Mouse (Mus musculus) forebrain, embryonic 12.5 days (tissue): ENCODE results near the gene Phlpp2. TPM values are rescaled to one million over a fixed set of nuclear protein-coding genes. Genes with fewer than 3 reads are reported as not detected.

Source experiments
- ATAC-seq: fragments of 200-750 bp; cut with Nextera tagmentation; 2 replicates; pipeline ENCODE4 v1.8.0; 2017; ENCODE audit warnings: moderate TSS enrichment; ENCODE audit not compliant: low FRiP score
- H3K27ac ChIP-seq: fragments of 300-500 bp; sonication (generic); 2 replicates; pipeline ENCODE4 v1.5.1; 2016; ENCODE audit warnings: mild to moderate bottlenecking
- H3K27me3 ChIP-seq: fragments of 300-500 bp; sonication (generic); 2 replicates; pipeline ENCODE4 v1.6.1; 2016; ENCODE audit warnings: mild to moderate bottlenecking
- H3K36me3 ChIP-seq: fragments of 300-500 bp; sonication (generic); replicated peaks from 2 replicates; pipeline ENCODE4 v1.6.1; 2016; ENCODE audit warnings: mild to moderate bottlenecking
- H3K4me1 ChIP-seq: fragments of 300-500 bp; sonication (generic); 2 replicates; pipeline ENCODE4 v1.6.1; 2016
- H3K4me2 ChIP-seq: fragments of 300-500 bp; sonication (generic); 2 replicates; pipeline ENCODE4 v1.6.1; 2016; ENCODE audit warnings: mild to moderate bottlenecking, moderate library complexity
- H3K4me3 ChIP-seq: fragments of 300-500 bp; sonication (generic); replicated peaks from 2 replicates; pipeline ENCODE4 v1.5.1; 2016; ENCODE audit warnings: mild to moderate bottlenecking
- H3K9ac ChIP-seq: fragments of 300-500 bp; sonication (generic); 2 replicates; pipeline ENCODE4 v1.6.1; 2016; ENCODE audit warnings: mild to moderate bottlenecking
- H3K9me3 ChIP-seq: fragments of 300-500 bp; sonication (generic); 2 replicates; pipeline ENCODE4 v1.6.1; 2016
- WGBS: fragments of 180-500 bp; shearing (Covaris S2); methylation state at CpG from one replicate; pipeline ENCODE4 v1.1.7; 2016; 5-methylcytosine and 5-hydroxymethylcytosine counted together
- polyA plus RNA-seq: library from polyadenylated mRNA; unstranded; fragments of >200 nt; fragmentation: Nextera tagmentation; extraction: Ambion mirVana; gene quantifications from 2 replicates; pipeline ENCODE4 v1.2.1, GENCODE M21; 2016

The Phlpp2 gene
- polyA plus RNA-seq, 1 experiment from 2014 or later = 3.9 TPM

- peak; percentile 70 for ATAC-seq
- Histone ChIP-seq H3K27me3 (peaks cover 3% of the 10 kb centered on the region; the same call in 1 of the 2 replicates), H3K9me3 (no peaks in the 10 kb centered on the region), H3K4me1 (peaks cover 44% of the 10 kb centered on the region), H3K4me2 (0 out of 2 replicates have a peak overlapping the region, but pooled peaks have one; percentile 1), H3K4me3 (no peak overlapping the region), H3K9ac (no peak overlapping the region), H3K36me3 (no peaks in the 10 kb centered on the region), H3K27ac (0 out of 2 replicates have a peak overlapping the region, but pooled peaks have one; percentile 31)
- 40% methylated on average over 13 of the region's 13 CpGs for WGBS
These were observed 86.2 kb downstream of the Phlpp2 start for GRCm38 (mm10) chr8:109954486-109954948.

- Histone ChIP-seq H3K27me3 (peaks cover 30% of the 10 kb centered on the region), H3K4me3 (no peak overlapping the region), H3K9me3 (no peaks in the 10 kb centered on the region), H3K4me1 (peaks cover 42% of the 10 kb centered on the region), H3K9ac (no peak overlapping the region), H3K4me2 (peak overlapping the region; percentile 42), H3K27ac (0 out of 2 replicates have a peak overlapping the region, but pooled peaks have one; percentile 9), H3K36me3 (no peaks in the 10 kb centered on the region)
- peak; percentile 49; the same call in 1 of the 2 replicates for ATAC-seq
- WGBS = 5% methylated on average over 16 of the region's 16 CpGs
These were observed 89.1 kb downstream of the Phlpp2 start for GRCm38 (mm10) chr8:109957167-109958028.

GRCm38 (mm10) chr8:109958036-109958655 is 89.8 kb downstream of the Phlpp2 start:
- 27% methylated on average over 12 of the region's 12 CpGs for WGBS
- no peaks in the 10 kb centered on the region for H3K36me3 ChIP-seq
- no peak overlapping the region for H3K4me3 ChIP-seq
- no peaks in the 10 kb centered on the region for H3K9me3 ChIP-seq
- H3K27me3 ChIP-seq = peaks cover 37% of the 10 kb centered on the region
- H3K9ac ChIP-seq = no peak overlapping the region
- peaks cover 41% of the 10 kb centered on the region for H3K4me1 ChIP-seq
- H3K4me2 ChIP-seq = no peak overlapping the region
- ATAC-seq = no peak
- H3K27ac ChIP-seq = 0 out of 2 replicates have a peak overlapping the region, but pooled peaks have one; percentile 46

- no peaks in the 10 kb centered on the region for H3K36me3 ChIP-seq
- no peak for ATAC-seq
- no peaks in the 10 kb centered on the region for H3K9me3 ChIP-seq
- 85% methylated on average over 4 of the region's 4 CpGs for WGBS
- H3K9ac ChIP-seq = no peak overlapping the region
- H3K27ac ChIP-seq = no peak overlapping the region
- H3K27me3 ChIP-seq = peaks cover 42% of the 10 kb centered on the region
- peaks cover 39% of the 10 kb centered on the region for H3K4me1 ChIP-seq
- H3K4me3 ChIP-seq = no peak overlapping the region
- no peak overlapping the region for H3K4me2 ChIP-seq
These were observed 90.8 kb downstream of the Phlpp2 start for GRCm38 (mm10) chr8:109959112-109959511.

- Histone ChIP-seq H3K9me3 (no peaks in the 10 kb centered on the region), H3K27me3 (peaks cover 42% of the 10 kb centered on the region), H3K4me2 (peak within 1 kb of the TSS; percentile 65), H3K27ac (no peak within 1 kb of the TSS), H3K4me3 (peak within 1 kb of the TSS; percentile 47), H3K4me1 (peaks cover 26% of the 10 kb centered on the region), H3K36me3 (no peaks in the 10 kb centered on the region), H3K9ac (0 out of 2 replicates have a peak within 1 kb of the TSS, but pooled peaks have one; percentile 1)
- peak; percentile 57; the same call in 1 of the 2 replicates for ATAC-seq
- WGBS = 2% methylated on average over 64 of the region's 64 CpGs
These were observed 93.5 kb downstream of the Phlpp2 start, which contains the start of gene Marveld3 for GRCm38 (mm10) chr8:109961693-109962367. TSS of gene Marveld3 (minus strand) at chr8:109962203.

- Histone ChIP-seq H3K27ac (no peak overlapping the region), H3K9me3 (no peaks in the 10 kb centered on the region), H3K4me3 (no peak overlapping the region), H3K4me2 (no peak overlapping the region), H3K36me3 (no peaks in the 10 kb centered on the region), H3K9ac (no peak overlapping the region), H3K4me1 (peaks cover 17% of the 10 kb centered on the region), H3K27me3 (peaks cover 42% of the 10 kb centered on the region)
- WGBS = 80% methylated on average over 9 of the region's 9 CpGs
- ATAC-seq = no peak
These were observed 94.6 kb downstream of the Phlpp2 start for GRCm38 (mm10) chr8:109962896-109963295.

- Histone ChIP-seq H3K4me2 (no peak overlapping the region), H3K4me3 (no peak overlapping the region), H3K9me3 (no peaks in the 10 kb centered on the region), H3K4me1 (peaks cover 12% of the 10 kb centered on the region), H3K27ac (no peak overlapping the region), H3K27me3 (peaks cover 47% of the 10 kb centered on the region), H3K9ac (no peak overlapping the region), H3K36me3 (no peaks in the 10 kb centered on the region)
- ATAC-seq = no peak
- WGBS = 77% methylated on average over 13 of the region's 13 CpGs
These were observed 95.1 kb downstream of the Phlpp2 start for GRCm38 (mm10) chr8:109963421-109963820.

GRCm38 (mm10) chr8:109964106-109964505 is 95.8 kb downstream of the Phlpp2 start:
- Histone ChIP-seq H3K27ac (no peak overlapping the region), H3K9me3 (no peaks in the 10 kb centered on the region), H3K4me3 (no peak overlapping the region), H3K36me3 (no peaks in the 10 kb centered on the region), H3K9ac (no peak overlapping the region), H3K27me3 (peaks cover 54% of the 10 kb centered on the region), H3K4me2 (no peak overlapping the region), H3K4me1 (peaks cover 11% of the 10 kb centered on the region)
- no peak for ATAC-seq
- WGBS = 82% methylated on average over 4 of the region's 4 CpGs

GRCm38 (mm10) chr8:109968837-109969236 is 100.5 kb downstream of the Phlpp2 start:
- no peak for ATAC-seq
- Histone ChIP-seq H3K27ac (no peak overlapping the region), H3K4me1 (no peaks in the 10 kb centered on the region)

GRCm38 (mm10) chr8:109970323-109970722 is 102.0 kb downstream of the Phlpp2 start:
- Histone ChIP-seq H3K9me3 (no peaks in the 10 kb centered on the region), H3K27me3 (peaks cover 17% of the 10 kb centered on the region), H3K27ac (no peak overlapping the region), H3K36me3 (no peaks in the 10 kb centered on the region), H3K4me2 (no peak overlapping the region), H3K4me3 (no peak overlapping the region), H3K9ac (no peak overlapping the region), H3K4me1 (no peaks in the 10 kb centered on the region)
- ATAC-seq = no peak
- 11% methylated on average over 9 of the region's 9 CpGs for WGBS

More at GRCm38 (mm10) chr8:109968837-109969236, 100.5 kb downstream of the Phlpp2 start:
- Histone ChIP-seq H3K27me3 (peaks cover 17% of the 10 kb centered on the region), H3K9ac (no peak overlapping the region), H3K36me3 (no peaks in the 10 kb centered on the region), H3K9me3 (no peaks in the 10 kb centered on the region), H3K4me3 (no peak overlapping the region), H3K4me2 (no peak overlapping the region)
- WGBS = 56% methylated on average over 10 of the region's 10 CpGs

GRCm38 (mm10) chr8:109972901-109973300 is 104.6 kb downstream of the Phlpp2 start:
- no peak overlapping the region for H3K4me3 ChIP-seq
- no peak overlapping the region for H3K4me2 ChIP-seq
- no peak overlapping the region for H3K27ac ChIP-seq
- no peak overlapping the region for H3K9ac ChIP-seq
- no peaks in the 10 kb centered on the region for H3K36me3 ChIP-seq
- ATAC-seq = no peak
- peaks cover 17% of the 10 kb centered on the region for H3K27me3 ChIP-seq
- 84% methylated on average over 4 of the region's 4 CpGs for WGBS
- H3K9me3 ChIP-seq = 0 out of 2 replicates have a peak, but pooled peaks cover 7% of the 10 kb centered on the region
- H3K4me1 ChIP-seq = no peaks in the 10 kb centered on the region

GRCm38 (mm10) chr8:109979339-109979738 is 111.0 kb downstream of the Phlpp2 start:
- Histone ChIP-seq H3K9ac (no peak overlapping the region), H3K27me3 (no peaks in the 10 kb centered on the region), H3K4me1 (peaks cover 5% of the 10 kb centered on the region), H3K27ac (no peak overlapping the region), H3K36me3 (no peaks in the 10 kb centered on the region), H3K9me3 (0 out of 2 replicates have a peak, but pooled peaks cover 7% of the 10 kb centered on the region), H3K4me2 (no peak overlapping the region), H3K4me3 (no peak overlapping the region)
- no peak for ATAC-seq
- 82% methylated on average over 6 of the region's 6 CpGs for WGBS
